12 mouse cellular contexts compared by ENCODE assay signal in genomic region chr11:119124536-119124935, GRCm38 (mm10). TPM values are rescaled to one million over a fixed set of nuclear protein-coding genes. Genes with fewer than 3 reads are reported as not detected.
A peak's percentile ranks its signal among the peaks of the same experiment; 100 is the strongest.
DNase-seq lines count a peak whose midpoint lies in the region; ATAC-seq and TF ChIP-seq lines count a peak whose summit lies in the region.
"Had no signal": no experiment of that assay in that cellular context is flagged by ENCODE, and none has a peak within 500 bp of the region (broad histone marks: within the 10 kb centered on the region; RNA-seq: fewer than 3 reads in every experiment).

No protein-coding gene starts in this region.

- H3K27ac ChIP-seq in heart, adult 2 months, result peak overlapping the region; percentile 54
- H3K27ac ChIP-seq in heart, embryonic 12.5 days (ENCODE audit: poor library complexity, severe bottlenecking), result no peak overlapping the region
- H3K27ac ChIP-seq: embryonic facial prominence, embryonic 12.5 days; heart, embryonic 15.5 days; macrophage; midbrain, embryonic 13.5 days had no signal

- H3K4me2 ChIP-seq in heart, embryonic 12.5 days, result no peak overlapping the region
- H3K4me2 ChIP-seq: embryonic facial prominence, embryonic 12.5 days; heart, embryonic 15.5 days; midbrain, embryonic 13.5 days had no signal

- peaks cover 13% of the 10 kb centered on the region for H3K4me1 ChIP-seq in heart, adult 2 months (ENCODE audit: control insufficient read depth, insufficient read depth, low read length)
- peaks cover 51% of the 10 kb centered on the region for H3K4me1 ChIP-seq in heart, embryonic 12.5 days (replicated peaks)

- TF ChIP-seq POLR2A in heart, adult 2 months (IDR thresholded peaks at IDR 0.05; ENCODE audit: insufficient read depth, low read depth, low read length), result no peak

- no peak for ATAC-seq in heart, embryonic 12.5 days (ENCODE audit: insufficient number of reproducible peaks, low FRiP score)
- ATAC-seq: midbrain, embryonic 13.5 days had no signal

- no peaks in the 10 kb centered on the region for H3K9me3 ChIP-seq in heart, embryonic 12.5 days (replicated peaks)
- H3K9me3 ChIP-seq: embryonic facial prominence, embryonic 12.5 days; heart, embryonic 15.5 days; midbrain, embryonic 13.5 days had no signal

- peak; percentile 10 for TF ChIP-seq CTCF in heart, adult 2 months (IDR thresholded peaks at IDR 0.05)

- 58% methylated on average over 6 of the region's 6 CpGs for WGBS in heart, adult 2 months
- WGBS in heart, embryonic 12.5 days, result 80% methylated on average over 6 of the region's 6 CpGs

- H3K27me3 ChIP-seq in heart, adult 2 months (ENCODE audit: control insufficient read depth, insufficient read depth, low read length), result no peaks in the 10 kb centered on the region
- peaks cover 20% of the 10 kb centered on the region for H3K27me3 ChIP-seq in heart, embryonic 12.5 days (replicated peaks)
- H3K27me3 ChIP-seq: heart, embryonic 15.5 days had no signal

- H3K79me2 ChIP-seq in heart, adult 2 months (replicated peaks; ENCODE audit: control insufficient read depth, insufficient read depth, low read length), result no peaks in the 10 kb centered on the region

- peak; percentile 69 to 82 for DNase-seq in heart, adult 2 months
- peak; percentile 93 for DNase-seq in adrenal gland, adult 8-10 months
- peak; percentile 47 for DNase-seq in gastrocnemius, postnatal 10 days
- peak; percentile 58 to 66 for DNase-seq in heart, postnatal 36 days
- no peak for DNase-seq in spleen, adult 12 weeks (ENCODE audit: low spot score)
- DNase-seq in layer of hippocampus, postnatal 36 days, result no peak
- DNase-seq: cerebellum, adult 11 months had no signal

- intact Hi-C loops in heart, adult 2 months (cut with DNase I), result loop anchor here (2.0 kb wide), 1 partner anchor 34 kb away; no protein-coding TSS in a partner anchor
- intact Hi-C loops in heart, postnatal 36 days (cut with DNase I), result no loop called here

- peak; percentile 74; the same call in 1 of the 2 replicates for TF ChIP-seq EP300 in heart, adult 2 months (IDR thresholded peaks at IDR 0.05; ENCODE audit: insufficient read depth, low read depth, low read length)

- no peak overlapping the region for H3K4me3 ChIP-seq in heart, adult 2 months
- H3K4me3 ChIP-seq in heart, embryonic 12.5 days, result no peak overlapping the region
- H3K4me3 ChIP-seq: embryonic facial prominence, embryonic 12.5 days; heart, embryonic 15.5 days; midbrain, embryonic 13.5 days had no signal

- no peak overlapping the region for H3K9ac ChIP-seq in heart, adult 2 months (ENCODE audit: low read depth, low read length)
- H3K9ac ChIP-seq in heart, embryonic 12.5 days, result no peak overlapping the region
- H3K9ac ChIP-seq: embryonic facial prominence, embryonic 12.5 days; heart, embryonic 15.5 days; midbrain, embryonic 13.5 days had no signal

- H3K36me3 ChIP-seq in heart, adult 2 months (ENCODE audit: control insufficient read depth, insufficient read depth, low read length), result no peaks in the 10 kb centered on the region
- H3K36me3 ChIP-seq in heart, embryonic 12.5 days, result no peaks in the 10 kb centered on the region
- H3K36me3 ChIP-seq: embryonic facial prominence, embryonic 12.5 days; heart, embryonic 15.5 days; midbrain, embryonic 13.5 days had no signal

RNA-seq across cellular contexts. Expression of gene Cbx4, which starts 38.5 kb away (rescaled TPM):
- total RNA-seq in heart, adult 2 months (2021), result 10 to 100 TPM in 1 of 2 experiments, 1 to 10 TPM in 1; 8.1 to 12.3 TPM
- polyA plus RNA-seq in heart, adult 2 months (2012; rRNA removed), result 4.7 and 5.4 TPM in 2 replicates
- 13.2 and 14.9 TPM in 2 replicates for polyA plus RNA-seq in heart, embryonic 12.5 days (2016; fragmentation: Nextera tagmentation; extraction: Ambion mirVana)
- 100 to 1,000 TPM in 1 of 4 experiments, 10 to 100 TPM in 3; 70.8 to 227 (median 87.4) TPM for total RNA-seq in adrenal gland, adult 8-10 months (2022)
- total RNA-seq in gastrocnemius, postnatal 10 days (2021), result 1 to 10 TPM; 6.2 to 9.1 TPM
- 10 to 100 TPM; 11.5 to 13.6 TPM for total RNA-seq in heart, postnatal 36 days (2021)
- 10 to 100 TPM; 57.3 to 59.4 TPM for total RNA-seq in layer of hippocampus, postnatal 36 days (2021)

Comparison
In these comparisons a context has a peak if more than half of its experiments do, and no peak if none do; other contexts are left out.
1. DNase-seq: peak in heart, adult 2 months (2 of 2), adrenal gland, adult 8-10 months (single experiment), gastrocnemius, postnatal 10 days (single experiment) and heart, postnatal 36 days (2 of 2); none in spleen, adult 12 weeks (single experiment) and layer of hippocampus, postnatal 36 days (0 of 2).